Mouse (Mus musculus) myocyte (in vitro differentiated cells): ENCODE data around the gene Rbfox2. TPM values are rescaled to one million over a fixed set of nuclear protein-coding genes. Genes with fewer than 3 reads are reported as not detected.

Experiments
- H3K27me3 ChIP-seq: one replicate; pipeline ENCODE4 v1.6.1; 2011; ENCODE audit not compliant: control insufficient read depth, insufficient read depth, insufficient read length
- H3K36me3 ChIP-seq: one replicate; pipeline ENCODE4 v1.6.1; 2011; ENCODE audit not compliant: control insufficient read depth, insufficient read depth
- H3K4me2 ChIP-seq: one replicate; pipeline ENCODE4 v1.6.1; 2011; ENCODE audit warnings: low read depth, control low read depth
- H3K4me3 ChIP-seq: one replicate; pipeline ENCODE4 v1.5.1; 2011; ENCODE audit warnings: mild to moderate bottlenecking, control low read depth, moderate library complexity
- H3K79me2 ChIP-seq: one replicate; pipeline ENCODE4 v1.6.1; 2011; ENCODE audit not compliant: control insufficient read depth, insufficient read depth
- H3ac ChIP-seq: one replicate; pipeline ENCODE4 v1.6.1; 2011; ENCODE audit not compliant: control insufficient read depth, insufficient read length
- CEBPB ChIP-seq: IDR thresholded peaks from 2 replicates; pipeline ENCODE4 v1.6.1; 2011; ENCODE audit warnings: mild to moderate bottlenecking, moderate library complexity; ENCODE audit not compliant: poor library complexity, insufficient read depth, severe bottlenecking
- E2F4 ChIP-seq: IDR thresholded peaks from one replicate; pipeline ENCODE4 v1.6.1; 2011; ENCODE audit warnings: mild to moderate bottlenecking, control low read depth, moderate library complexity; ENCODE audit not compliant: insufficient read depth
- MAX ChIP-seq: IDR thresholded peaks from one replicate; pipeline ENCODE4 v1.6.1; 2011; ENCODE audit warnings: low read depth, mild to moderate bottlenecking, control low read depth
- MYOD1 ChIP-seq, 3 experiments: IDR thresholded peaks; one replicate each; pipeline ENCODE4 v1.6.1; 2011; ENCODE audit warnings: control low read depth in 2 of 3, low read depth in 2 of 3, mild to moderate bottlenecking in 2 of 3, moderate library complexity in 1 of 3; ENCODE audit not compliant: insufficient read length in 2 of 3, control insufficient read depth in 1 of 3
- MYOG ChIP-seq, 3 experiments: IDR thresholded peaks; one replicate each; pipeline ENCODE4 v1.6.1; 2011; ENCODE audit warnings: control low read depth in 2 of 3, low read depth in 2 of 3, mild to moderate bottlenecking in 2 of 3; ENCODE audit not compliant: insufficient read length in 2 of 3, control insufficient read depth in 1 of 3, insufficient read depth in 1 of 3
- POLR2A ChIP-seq: IDR thresholded peaks from one replicate; pipeline ENCODE4 v1.6.1; 2011; ENCODE audit warnings: low read depth, mild to moderate bottlenecking, control low read depth, moderate library complexity; ENCODE audit not compliant: insufficient read length
- POLR2AphosphoS2 ChIP-seq: IDR thresholded peaks from one replicate; pipeline ENCODE4 v1.6.1; 2011; ENCODE audit warnings: low read depth, control low read depth; ENCODE audit not compliant: insufficient read length
- REST ChIP-seq: IDR thresholded peaks from one replicate; pipeline ENCODE4 v1.6.1; 2011; ENCODE audit warnings: mild to moderate bottlenecking, control low read depth, moderate library complexity; ENCODE audit not compliant: insufficient read depth, insufficient read length
- SRF ChIP-seq: IDR thresholded peaks from one replicate; pipeline ENCODE4 v1.6.1; 2011; ENCODE audit warnings: low read depth; ENCODE audit not compliant: control insufficient read depth, insufficient read length
- TCF12 ChIP-seq: IDR thresholded peaks from one replicate; pipeline ENCODE4 v1.6.1; 2011; ENCODE audit warnings: mild to moderate bottlenecking, control low read depth; ENCODE audit not compliant: poor library complexity, insufficient read depth, severe bottlenecking
- TCF3 ChIP-seq: IDR thresholded peaks from one replicate; pipeline ENCODE4 v1.6.1; 2011; ENCODE audit warnings: low read depth, control low read depth; ENCODE audit not compliant: insufficient read length
- USF1 ChIP-seq: IDR thresholded peaks from one replicate; pipeline ENCODE4 v1.6.1; 2011; ENCODE audit warnings: low read depth, mild to moderate bottlenecking, control low read depth, moderate library complexity
- polyA plus RNA-seq: library from polyadenylated mRNA; unstranded; fragments of >200 nt; fragmentation: generic; extraction: Trizol; gene quantifications from one replicate; pipeline ENCODE4 v1.2.1, GENCODE M21; 2012; ENCODE audit warnings: missing spikeins

Gene Rbfox2
- polyA plus RNA-seq, 1 experiment: 136 TPM

DNA sequence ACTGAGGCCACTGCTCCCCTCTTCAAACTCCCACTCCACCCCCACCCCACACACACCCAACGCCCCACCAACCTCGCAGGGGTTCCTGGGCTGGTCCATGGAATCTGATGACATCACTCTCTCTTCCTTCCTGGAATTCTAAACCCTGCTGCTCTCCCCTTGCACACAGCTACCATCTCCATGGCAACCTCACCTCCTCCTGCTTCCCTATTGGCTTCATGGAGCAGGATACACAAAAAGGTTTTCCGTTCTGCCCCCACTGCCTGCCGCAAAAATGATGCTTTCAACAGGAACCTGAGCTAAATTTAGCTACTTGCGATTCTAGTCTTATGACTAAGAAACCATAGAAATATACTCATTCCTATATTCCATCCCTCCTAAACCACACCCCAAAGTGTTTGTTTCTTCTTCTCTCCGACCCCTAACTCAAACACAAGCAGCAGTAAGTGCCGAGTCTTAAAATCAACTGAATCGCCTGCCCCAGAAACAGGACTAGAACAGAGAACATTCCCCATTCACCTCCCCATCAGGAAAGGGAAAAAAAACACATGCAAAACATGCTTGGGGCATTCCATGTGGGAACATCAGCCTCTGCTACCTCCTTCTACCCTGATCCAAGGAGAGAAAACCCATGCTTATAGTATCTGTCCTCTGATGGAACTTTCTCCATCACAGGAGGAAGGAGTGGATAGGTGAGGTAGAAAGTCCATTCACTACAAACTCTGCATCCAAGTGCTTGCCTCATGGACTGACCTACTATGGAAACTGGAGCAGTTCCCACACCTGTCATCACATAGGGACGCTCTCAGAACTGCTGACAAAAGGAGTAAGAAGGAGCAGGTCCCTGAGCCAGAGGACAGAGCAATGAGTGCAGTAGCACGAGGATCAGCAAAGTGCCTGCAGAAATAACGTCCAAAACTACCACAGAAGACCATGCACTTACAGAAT lies 61.1 kb downstream of the Rbfox2 start:
- Histone ChIP-seq H3K4me3 (no peak overlapping the region), H3K36me3 (no peaks in the 10 kb centered on the region), H3K79me2 (peaks cover 90% of the 10 kb centered on the region), H3K27me3 (no peaks in the 10 kb centered on the region), H3K4me2 (peak overlapping the region; percentile 65), H3ac (no peak overlapping the region)
- TF ChIP-seq SRF (no peak), USF1 (no peak), TCF12 (no peak), POLR2A (no peak), POLR2AphosphoS2 (no peak), TCF3 (no peak), MYOG (IDR thresholded peaks at IDR 0.05; ENCODE audit: control insufficient read depth in 1 of 3, insufficient read depth in 1 of 3, insufficient read length in 2 of 3, low read depth in 2 of 3) (no peak)

- H3K79me2 ChIP-seq: peaks cover 90% of the 10 kb centered on the region
- H3K4me2 ChIP-seq: no peak overlapping the region
- H3K27me3 ChIP-seq: no peaks in the 10 kb centered on the region
- H3K36me3 ChIP-seq: no peaks in the 10 kb centered on the region
- H3K4me3 ChIP-seq: no peak overlapping the region
- no peak for TF ChIP-seq POLR2A
- peak; percentile 93 for TF ChIP-seq CEBPB
- H3ac ChIP-seq: no peak overlapping the region
Observed at GRCm38 (mm10) chr15:77244634-77245033, 62.2 kb downstream of the Rbfox2 start.

DNA sequence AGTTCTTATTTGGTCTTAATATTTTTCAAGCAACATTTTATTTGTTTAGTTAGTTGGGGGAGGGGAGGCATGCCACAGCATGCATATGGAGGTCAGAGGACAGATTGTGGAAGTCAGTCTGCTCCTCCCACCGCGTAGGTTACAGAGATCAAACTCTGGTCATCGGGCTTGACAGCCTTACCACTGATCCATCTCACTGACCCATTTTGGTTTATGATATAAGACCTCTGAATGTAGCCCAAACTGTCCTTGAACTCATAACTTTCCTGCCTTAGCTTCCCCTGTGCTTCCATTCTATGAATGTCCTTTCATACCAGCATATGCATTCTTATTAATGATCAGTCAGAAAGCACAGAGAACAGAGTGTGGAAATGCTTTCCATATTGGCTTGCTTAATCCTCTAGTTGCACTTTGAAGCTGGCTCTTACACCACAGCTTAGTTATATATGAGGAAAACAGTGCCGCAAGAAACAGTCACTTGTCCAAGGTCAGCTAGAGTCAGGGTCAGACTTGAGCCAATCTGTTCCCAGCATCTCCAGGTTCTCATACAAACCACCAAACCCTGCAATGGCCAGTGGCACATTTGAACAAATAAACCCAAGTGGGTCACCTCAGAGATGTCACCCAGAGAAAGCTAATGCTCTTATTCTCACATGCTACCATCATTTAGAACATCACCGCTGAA lies 62.8 kb downstream of the Rbfox2 start:
- Histone ChIP-seq H3K4me3 (no peak overlapping the region), H3K4me2 (no peak overlapping the region), H3ac (no peak overlapping the region), H3K79me2 (peaks cover 90% of the 10 kb centered on the region), H3K36me3 (no peaks in the 10 kb centered on the region), H3K27me3 (no peaks in the 10 kb centered on the region)
- TF ChIP-seq REST (no peak), MAX (no peak), POLR2AphosphoS2 (no peak), MYOD1 (IDR thresholded peaks at IDR 0.05; ENCODE audit: control insufficient read depth in 1 of 3, insufficient read length in 2 of 3, low read depth in 2 of 3) (no peak), TCF12 (no peak), MYOG (IDR thresholded peaks at IDR 0.05; ENCODE audit: control insufficient read depth in 1 of 3, insufficient read depth in 1 of 3, insufficient read length in 2 of 3, low read depth in 2 of 3) (no peak), SRF (no peak), CEBPB (no peak), TCF3 (no peak), POLR2A (no peak)

DNA sequence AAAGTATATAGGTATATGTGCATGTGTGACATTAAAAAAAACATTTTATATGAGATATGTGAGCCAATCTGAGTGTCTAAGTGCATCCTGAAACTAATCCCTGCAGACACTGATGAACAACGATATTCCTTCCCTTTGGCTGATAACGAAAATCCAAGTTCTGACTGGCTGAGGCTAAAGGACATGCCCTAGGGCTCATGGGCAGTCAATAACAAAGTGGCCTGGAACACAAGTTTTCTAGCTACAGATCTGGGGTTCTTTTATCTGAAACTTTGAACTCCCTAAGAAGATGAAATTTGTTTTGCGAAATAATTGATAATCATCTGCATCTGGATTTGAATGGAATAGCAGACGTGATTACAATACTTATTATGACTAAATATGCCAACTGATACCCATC lies 66.2 kb downstream of the Rbfox2 start:
- Histone ChIP-seq H3ac (no peak overlapping the region), H3K4me3 (no peak overlapping the region), H3K36me3 (no peaks in the 10 kb centered on the region), H3K27me3 (no peaks in the 10 kb centered on the region), H3K4me2 (no peak overlapping the region), H3K79me2 (peaks cover 75% of the 10 kb centered on the region)
- TF ChIP-seq TCF3 (no peak), MYOD1 (IDR thresholded peaks at IDR 0.05; ENCODE audit: control insufficient read depth in 1 of 3, insufficient read length in 2 of 3, low read depth in 2 of 3) (no peak), POLR2A (no peak), E2F4 (no peak), MYOG (IDR thresholded peaks at IDR 0.05; ENCODE audit: control insufficient read depth in 1 of 3, insufficient read depth in 1 of 3, insufficient read length in 2 of 3, low read depth in 2 of 3) (no peak), POLR2AphosphoS2 (no peak), REST (no peak)

GRCm38 (mm10) chr15:77239564-77239963 lies 67.2 kb downstream of the Rbfox2 start:
- H3ac ChIP-seq: no peak overlapping the region
- no peaks in the 10 kb centered on the region for H3K27me3 ChIP-seq
- TF ChIP-seq POLR2AphosphoS2 (no peak), TCF12 (no peak), MYOG (IDR thresholded peaks at IDR 0.05; ENCODE audit: control insufficient read depth in 1 of 3, insufficient read depth in 1 of 3, insufficient read length in 2 of 3, low read depth in 2 of 3) (no peak), E2F4 (no peak), REST (no peak), POLR2A (no peak), MAX (no peak), SRF (no peak), TCF3 (no peak), USF1 (no peak), MYOD1 (IDR thresholded peaks at IDR 0.05; ENCODE audit: control insufficient read depth in 1 of 3, insufficient read length in 2 of 3, low read depth in 2 of 3) (no peak), CEBPB (no peak)
- no peak overlapping the region for H3K4me2 ChIP-seq
- H3K36me3 ChIP-seq: no peaks in the 10 kb centered on the region
- no peak overlapping the region for H3K4me3 ChIP-seq
- H3K79me2 ChIP-seq: peaks cover 79% of the 10 kb centered on the region
